Mouse (Mus musculus) hindbrain, embryonic 14.5 days (tissue): ENCODE results near the gene Gm48551. TPM values are rescaled to one million over a fixed set of nuclear protein-coding genes. Genes with fewer than 3 reads are reported as not detected.

ENCODE experiments used
- ATAC-seq: fragments of 200-750 bp; cut with Nextera tagmentation; 2 replicates; pipeline ENCODE4 v1.8.0; 2017; ENCODE audit warnings: moderate number of reproducible peaks, mild to moderate bottlenecking, moderate TSS enrichment, moderate library complexity; ENCODE audit not compliant: low FRiP score
- DNase-seq: peaks from one replicate; pipeline ENCODE4 v3.0.0-alpha.2; 2015; ENCODE audit warnings: low spot score
- H3K27ac ChIP-seq: fragments of 300-500 bp; sonication (generic); 2 replicates; pipeline ENCODE4 v1.5.1; 2014; ENCODE audit warnings: mild to moderate bottlenecking, moderate library complexity
- H3K27me3 ChIP-seq: fragments of 300-500 bp; sonication (generic); 2 replicates; pipeline ENCODE4 v1.6.1; 2014; ENCODE audit warnings: mild to moderate bottlenecking, low read length, mixed read lengths; ENCODE audit not compliant: control insufficient read depth, insufficient read depth
- H3K36me3 ChIP-seq: fragments of 300-500 bp; sonication (generic); replicated peaks from 2 replicates; pipeline ENCODE4 v1.6.1; 2014; ENCODE audit not compliant: control insufficient read depth, insufficient read depth
- H3K4me1 ChIP-seq: fragments of 300-500 bp; sonication (generic); replicated peaks from 2 replicates; pipeline ENCODE4 v1.6.1; 2014; ENCODE audit warnings: antibody characterized with exemption, low read length, mixed read lengths; ENCODE audit not compliant: control insufficient read depth, insufficient read depth
- H3K4me2 ChIP-seq: fragments of 300-500 bp; sonication (generic); replicated peaks from 2 replicates; pipeline ENCODE4 v1.6.1; 2014; ENCODE audit warnings: mild to moderate bottlenecking, moderate library complexity
- H3K4me3 ChIP-seq: fragments of 300-500 bp; sonication (generic); replicated peaks from 2 replicates; pipeline ENCODE4 v1.5.1; 2014; ENCODE audit warnings: mild to moderate bottlenecking, low read length
- H3K9ac ChIP-seq: fragments of 300-500 bp; sonication (generic); 2 replicates; pipeline ENCODE4 v1.6.1; 2014
- H3K9me3 ChIP-seq: fragments of 300-500 bp; sonication (generic); 2 replicates; pipeline ENCODE4 v1.6.1; 2016; ENCODE audit warnings: low read length; ENCODE audit not compliant: control insufficient read depth
- WGBS: fragments of 180-500 bp; shearing (Covaris S2); extraction: QIAGEN DNeasy Blood & Tissue Kit; methylation state at CpG from one replicate; pipeline ENCODE4 v1.1.7; 2014; 5-methylcytosine and 5-hydroxymethylcytosine counted together
- microRNA-seq: library from miRNA; unstranded; fragments of <30 nt; microRNA quantifications from one replicate; pipeline ENCODE4, GENCODE M21; 2016
- polyA plus RNA-seq: library from polyadenylated mRNA; unstranded; fragments of >200 nt; fragmentation: Nextera tagmentation; extraction: Ambion mirVana; gene quantifications from 2 replicates; pipeline ENCODE4 v1.2.1, GENCODE M21; 2014

Gene Gm48551
- polyA plus RNA-seq, 1 experiment from 2014 or later = 5.7 TPM

- Histone ChIP-seq H3K27me3 (0 out of 2 replicates have a peak, but pooled peaks cover 3% of the 10 kb centered on the region), H3K4me3 (no peak overlapping the region), H3K4me1 (peaks cover 27% of the 10 kb centered on the region), H3K9ac (no peak overlapping the region), H3K4me2 (peak overlapping the region; percentile 44), H3K36me3 (no peaks in the 10 kb centered on the region), H3K9me3 (no peaks in the 10 kb centered on the region), H3K27ac (no peak overlapping the region)
- ATAC-seq (no peak), DNase-seq (no peak)
- 74% methylated on average over 26 of the region's 26 CpGs for WGBS
These were observed 49.4 kb downstream of the Gm48551 start for GRCm38 (mm10) chr10:81433541-81434289.

- H3K4me3 ChIP-seq = no peak overlapping the region
- no peaks in the 10 kb centered on the region for H3K36me3 ChIP-seq
- no peaks in the 10 kb centered on the region for H3K27me3 ChIP-seq
- no peak overlapping the region for H3K9ac ChIP-seq
- peak overlapping the region; percentile 57 for H3K27ac ChIP-seq
- no peak for ATAC-seq
- no peak overlapping the region for H3K4me2 ChIP-seq
- 66% methylated on average over 15 of the region's 15 CpGs for WGBS
- H3K4me1 ChIP-seq = peaks cover 21% of the 10 kb centered on the region
- H3K9me3 ChIP-seq = no peaks in the 10 kb centered on the region
- no peak for DNase-seq
These were observed 50.3 kb downstream of the Gm48551 start for GRCm38 (mm10) chr10:81434361-81435263.

GRCm38 (mm10) chr10:81435436-81435835 is 51.2 kb downstream of the Gm48551 start:
- Histone ChIP-seq H3K36me3 (no peaks in the 10 kb centered on the region), H3K4me2 (no peak overlapping the region), H3K27ac (peak overlapping the region; percentile 57; the same call in 1 of the 2 replicates), H3K4me1 (peaks cover 18% of the 10 kb centered on the region), H3K9ac (no peak overlapping the region), H3K9me3 (no peaks in the 10 kb centered on the region), H3K27me3 (no peaks in the 10 kb centered on the region), H3K4me3 (no peak overlapping the region)
- ATAC-seq = no peak
- DNase-seq = peak; percentile 75
- WGBS = 64% methylated on average over 3 of the region's 3 CpGs

GRCm38 (mm10) chr10:81441019-81441418 is 56.8 kb downstream of the Gm48551 start:
- H3K9me3 ChIP-seq = no peaks in the 10 kb centered on the region
- no peak for ATAC-seq

More at GRCm38 (mm10) chr10:81441019-81441418, 56.8 kb downstream of the Gm48551 start:
- Histone ChIP-seq H3K27ac (no peak overlapping the region), H3K27me3 (0 out of 2 replicates have a peak, but pooled peaks cover 6% of the 10 kb centered on the region), H3K9ac (no peak overlapping the region), H3K4me2 (no peak overlapping the region), H3K4me1 (0 out of 2 replicates have a peak, but pooled peaks cover under 1% of the 10 kb centered on the region), H3K4me3 (no peak overlapping the region), H3K36me3 (no peaks in the 10 kb centered on the region)
- no peak for DNase-seq

Small RNA genes lying within 50 kb of the gene (microRNA-seq; reads per million reads assigned to microRNA genes)
- 0.65 reads per million for gene Mir1191b
- gene Mir6913 = not detected

Other genes starting within 250 kb of the Gm48551 start
- 12.4 and 14.4 TPM in 2 replicates for gene Zbtb7a, start 249.2 kb upstream of the Gm48551 start, polyA plus RNA-seq
- gene Pias4, start 216.5 kb upstream of the Gm48551 start, polyA plus RNA-seq = 43.7 and 48.3 TPM in 2 replicates
- gene Eef2, start 207.8 kb upstream of the Gm48551 start, polyA plus RNA-seq = 413 and 447 TPM in 2 replicates
- 68.2 and 76.7 TPM in 2 replicates for gene Dapk3, start 201.5 kb upstream of the Gm48551 start, polyA plus RNA-seq
- 0.33 TPM in 1 of 2 replicates, not detected in the other for gene 4930442H23Rik, start 200.6 kb upstream of the Gm48551 start, polyA plus RNA-seq
- 0.14 TPM in 1 of 2 replicates, not detected in the other for gene Nmrk2, start 182.4 kb upstream of the Gm48551 start, polyA plus RNA-seq
- gene Atcay, start 153.6 kb upstream of the Gm48551 start, polyA plus RNA-seq = 80.2 and 83.1 TPM in 2 replicates
- 24.2 and 25.4 TPM in 2 replicates for gene Zfr2, start 151.3 kb upstream of the Gm48551 start, polyA plus RNA-seq
- gene Matk, start 131.5 kb upstream of the Gm48551 start, polyA plus RNA-seq = 30.2 and 37.0 TPM in 2 replicates
- 136 and 142 TPM in 2 replicates for gene Mrpl54, start 117.5 kb upstream of the Gm48551 start, polyA plus RNA-seq
- 26.4 and 31.5 TPM in 2 replicates for gene Apba3, start 117.5 kb upstream of the Gm48551 start, polyA plus RNA-seq
- gene Tjp3, start 92.9 kb upstream of the Gm48551 start, polyA plus RNA-seq = 3.9 and 6.0 TPM in 2 replicates
- 137 and 151 TPM in 2 replicates for gene Pip5k1c, start 91.5 kb upstream of the Gm48551 start, polyA plus RNA-seq
- 18.7 and 20.6 TPM in 2 replicates for gene Cactin, start 63.4 kb upstream of the Gm48551 start, polyA plus RNA-seq
- 4.3 and 5.4 TPM in 2 replicates for gene Tbxa2r, start 55.7 kb upstream of the Gm48551 start, polyA plus RNA-seq
- gene Gipc3, start 41.2 kb upstream of the Gm48551 start, polyA plus RNA-seq = not detected in 2 replicates
- gene Hmg20b, start 34.0 kb upstream of the Gm48551 start, polyA plus RNA-seq = 29.0 and 34.0 TPM in 2 replicates
- gene Mfsd12, start 27.0 kb upstream of the Gm48551 start, polyA plus RNA-seq = 7.8 and 10.0 TPM in 2 replicates
- gene 4930404N11Rik, start 18.6 kb upstream of the Gm48551 start, polyA plus RNA-seq = 0.30 and 0.59 TPM in 2 replicates
- 119 and 125 TPM in 2 replicates for gene Fzr1, start 6.0 kb upstream of the Gm48551 start, polyA plus RNA-seq
- gene Dohh, start within 50 bp of the Gm48551 start, polyA plus RNA-seq = 68.9 TPM in 2 replicates
- 1.9 and 2.2 TPM in 2 replicates for gene Gm48552, start 4.5 kb downstream of the Gm48551 start, polyA plus RNA-seq
- gene Smim24, start 8.6 kb downstream of the Gm48551 start, polyA plus RNA-seq = 0.84 and 1.3 TPM in 2 replicates
- 17.3 and 25.8 TPM in 2 replicates for gene Nfic, start 71.2 kb downstream of the Gm48551 start, polyA plus RNA-seq
- 46.6 and 55.9 TPM in 2 replicates for gene Celf5, start 98.2 kb downstream of the Gm48551 start, polyA plus RNA-seq
- gene Ncln, start 111.9 kb downstream of the Gm48551 start, polyA plus RNA-seq = 53.8 and 59.0 TPM in 2 replicates
- 0.70 and 0.81 TPM in 2 replicates for gene S1pr4, start 115.7 kb downstream of the Gm48551 start, polyA plus RNA-seq
- gene Gna15, start 139.8 kb downstream of the Gm48551 start, polyA plus RNA-seq = 1.1 and 1.2 TPM in 2 replicates
- 87.5 and 95.5 TPM in 2 replicates for gene Gna11, start 160.7 kb downstream of the Gm48551 start, polyA plus RNA-seq
- gene Aes, start 175.0 kb downstream of the Gm48551 start, polyA plus RNA-seq = 524 and 550 TPM in 2 replicates
- gene Tle2, start 190.1 kb downstream of the Gm48551 start, polyA plus RNA-seq = 24.5 and 29.7 TPM in 2 replicates
- 4.2 and 4.8 TPM in 2 replicates for gene Tle6, start 216.6 kb downstream of the Gm48551 start, polyA plus RNA-seq
- 0.90 and 1.1 TPM in 2 replicates for gene BC025920, start 221.8 kb downstream of the Gm48551 start, polyA plus RNA-seq
- 39.9 and 42.1 TPM in 2 replicates for gene Sirt6, start 243.3 kb downstream of the Gm48551 start, polyA plus RNA-seq
- 11.8 and 12.6 TPM in 2 replicates for gene Ankrd24, start 244.1 kb downstream of the Gm48551 start, polyA plus RNA-seq